18 mouse cellular contexts compared by ENCODE assay signal in genomic region chr8:48715616-48716015, GRCm38 (mm10).
"Had no signal": no experiment of that assay in that cellular context is flagged by ENCODE, and none has a peak within 500 bp of the region (broad histone marks: within the 10 kb centered on the region; RNA-seq: fewer than 3 reads in every experiment).

No protein-coding gene starts in this region.

- H3K36me3 ChIP-seq: liver, embryonic 12.5 days; midbrain, embryonic 13.5 days; neural tube, embryonic 15.5 days had no signal

- ATAC-seq: liver, embryonic 12.5 days; midbrain, embryonic 13.5 days had no signal

- H3K9ac ChIP-seq: liver, embryonic 12.5 days; liver, embryonic 14.5 days; lung, embryonic 14.5 days; midbrain, embryonic 13.5 days; neural tube, embryonic 13.5 days; neural tube, embryonic 15.5 days had no signal

- H3K4me1 ChIP-seq: liver, embryonic 12.5 days; midbrain, embryonic 10.5 days; midbrain, embryonic 13.5 days; neural tube, embryonic 13.5 days; neural tube, embryonic 15.5 days had no signal

- H3K9me3 ChIP-seq: midbrain, embryonic 13.5 days; neural tube, embryonic 13.5 days had no signal

- H3K27ac ChIP-seq: liver, embryonic 12.5 days; liver, embryonic 14.5 days; midbrain, embryonic 10.5 days; midbrain, embryonic 13.5 days; neural tube, embryonic 13.5 days; neural tube, embryonic 15.5 days had no signal

- DNase-seq: lung, adult 18-20 months; lung, embryonic 14.5 days; lung, postnatal 10 days; lung, postnatal 4 days; right cerebral cortex, adult 18-20 months; right cerebral cortex, postnatal 25 days; right cerebral cortex, postnatal 4 days; spleen, adult 18-20 months; thymus, adult 18-20 months; thymus, postnatal 14 days; thymus, postnatal 36 days had no signal

- H3K4me2 ChIP-seq: liver, embryonic 12.5 days; lung, embryonic 14.5 days; midbrain, embryonic 13.5 days; neural tube, embryonic 13.5 days; neural tube, embryonic 15.5 days had no signal

- H3K27me3 ChIP-seq: liver, embryonic 12.5 days; midbrain, embryonic 13.5 days; neural tube, embryonic 13.5 days; neural tube, embryonic 15.5 days had no signal

- H3K4me3 ChIP-seq: liver, embryonic 12.5 days; midbrain, embryonic 10.5 days; midbrain, embryonic 13.5 days; myocyte; neural tube, embryonic 13.5 days; neural tube, embryonic 15.5 days had no signal
